Mouse (Mus musculus) megakaryocyte progenitor cell, adult 5-6 weeks (primary cell): ENCODE results near the gene Palm2. TPM values are rescaled to one million over a fixed set of nuclear protein-coding genes. Genes with fewer than 3 reads are reported as not detected.

ENCODE experiments used
- ATAC-seq: replicated peaks from 2 replicates; pipeline ENCODE4 v1.8.0; 2016; ENCODE audit warnings: mild to moderate bottlenecking, moderate TSS enrichment, inconsistent platforms; ENCODE audit not compliant: poor library complexity
- total RNA-seq, 2 experiments: library from RNA; stranded (forward) in 1 of 2; stranded (reverse) in 1 of 2; fragments of 157-497, 149-512 nt in 1 of 2; fragments of 200-1000 nt in 1 of 2; gene quantifications; 2 replicates each; pipeline versions ENCODE4 v1.2.3 to v1.2.4; 2015 to 2017

Gene Palm2
- total RNA-seq, 2 experiments from 2014 or later = not detected

- no peak for ATAC-seq
These were observed 133.7 kb downstream of the Palm2 start, which contains the start of gene Pakap for GRCm38 (mm10) chr4:57567666-57568206. Gene Pakap, plus strand, starts transcription at chr4:57568179.

- ATAC-seq = no peak
These were observed 134.4 kb downstream of the Palm2 start for GRCm38 (mm10) chr4:57568268-57569068.

- no peak for ATAC-seq
These were observed 135.0 kb downstream of the Palm2 start for GRCm38 (mm10) chr4:57569069-57569355.

GRCm38 (mm10) chr4:57569711-57570110 is 135.7 kb downstream of the Palm2 start:
- no peak for ATAC-seq

- no peak for ATAC-seq
These were observed 136.2 kb downstream of the Palm2 start for GRCm38 (mm10) chr4:57570229-57570628.

- no peak for ATAC-seq
These were observed 140.1 kb downstream of the Palm2 start for GRCm38 (mm10) chr4:57574181-57574580.

- no peak for ATAC-seq
These were observed 140.6 kb downstream of the Palm2 start for GRCm38 (mm10) chr4:57574646-57575045.

- no peak for ATAC-seq
These were observed 141.6 kb downstream of the Palm2 start for GRCm38 (mm10) chr4:57575686-57576085.

GRCm38 (mm10) chr4:57576095-57576494 is 142.0 kb downstream of the Palm2 start:
- ATAC-seq = no peak

- no peak for ATAC-seq
These were observed 145.6 kb downstream of the Palm2 start for GRCm38 (mm10) chr4:57579683-57580082.

GRCm38 (mm10) chr4:57585281-57585800 is 151.3 kb downstream of the Palm2 start:
- no peak for ATAC-seq

GRCm38 (mm10) chr4:57586933-57587658 is 153.0 kb downstream of the Palm2 start:
- ATAC-seq = no peak

GRCm38 (mm10) chr4:57588356-57588755 is 154.3 kb downstream of the Palm2 start:
- ATAC-seq = no peak

- ATAC-seq = no peak
These were observed 158.7 kb downstream of the Palm2 start for GRCm38 (mm10) chr4:57592751-57593150.

- no peak for ATAC-seq
These were observed 165.9 kb downstream of the Palm2 start for GRCm38 (mm10) chr4:57599946-57600345.

- ATAC-seq = no peak
These were observed 166.8 kb downstream of the Palm2 start for GRCm38 (mm10) chr4:57600685-57601457.

GRCm38 (mm10) chr4:57601458-57601835 is 167.4 kb downstream of the Palm2 start:
- no peak for ATAC-seq

GRCm38 (mm10) chr4:57601903-57602617 is 168.0 kb downstream of the Palm2 start:
- no peak for ATAC-seq

GRCm38 (mm10) chr4:57606258-57606657 is 172.2 kb downstream of the Palm2 start:
- ATAC-seq = no peak

GRCm38 (mm10) chr4:57607247-57607942 is 173.3 kb downstream of the Palm2 start:
- peak; percentile 66 for ATAC-seq
